In the genomic region with DNA sequence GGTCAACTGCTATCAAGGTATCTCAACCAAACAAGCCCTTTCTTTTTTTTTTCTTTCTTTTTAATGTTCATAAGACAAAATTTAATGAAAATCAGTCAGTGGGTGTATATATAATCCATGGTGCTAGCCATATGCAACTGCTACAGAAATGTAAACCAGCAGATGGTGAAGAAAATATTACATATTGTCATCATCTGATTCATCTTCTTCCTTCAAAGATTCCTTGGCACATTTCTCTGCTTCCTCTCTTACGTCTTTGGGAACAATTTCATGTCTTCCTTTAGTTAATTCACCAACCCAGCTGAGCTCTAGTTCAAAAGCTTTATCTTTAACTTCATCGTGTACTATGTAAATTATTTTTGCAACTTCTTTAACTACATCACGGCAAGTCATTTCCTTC, we compare ENCODE assay signal across 30 mouse cellular contexts. TPM values are rescaled to one million over a fixed set of nuclear protein-coding genes. Genes with fewer than 3 reads are reported as not detected.
DNase-seq lines count a peak whose midpoint lies in the region; ATAC-seq and TF ChIP-seq lines count a peak whose summit lies in the region.
"Had no signal": no experiment of that assay in that cellular context is flagged by ENCODE, and none has a peak within 500 bp of the region (broad histone marks: within the 10 kb centered on the region; RNA-seq: fewer than 3 reads in every experiment).

No protein-coding gene starts in this region.

- no peak overlapping the region for H3K9ac ChIP-seq in forebrain, postnatal 0 days
- no peak overlapping the region for H3K9ac ChIP-seq in forebrain, embryonic 11.5 days (ENCODE audit: low read length)
- no peak overlapping the region for H3K9ac ChIP-seq in intestine, postnatal 0 days (ENCODE audit: low read depth, low read length)
- H3K9ac ChIP-seq: embryonic facial prominence, embryonic 12.5 days; forebrain, embryonic 12.5 days had no signal

- peak; percentile 48; the same call in 1 of the 2 replicates for ATAC-seq in forebrain, postnatal 0 days
- no peak for ATAC-seq in forebrain, embryonic 11.5 days (replicated peaks; ENCODE audit: low FRiP score)
- no peak for ATAC-seq in intestine, postnatal 0 days
- ATAC-seq: activated CD4-positive, CD25-positive, alpha-beta regulatory T cell, adult 4 months; CD4-positive, CD25-positive, alpha-beta regulatory T cell, adult 4 months; forebrain, embryonic 14.5 days; forebrain, embryonic 16.5 days; Patski had no signal

- no peak overlapping the region for H3K4me2 ChIP-seq in forebrain, postnatal 0 days (ENCODE audit: low read depth)
- H3K4me2 ChIP-seq in forebrain, embryonic 11.5 days (ENCODE audit: low read depth, low read length, severe bottlenecking) = no peak overlapping the region
- H3K4me2 ChIP-seq in intestine, postnatal 0 days (replicated peaks; ENCODE audit: low read depth) = no peak overlapping the region
- H3K4me2 ChIP-seq: embryonic facial prominence, embryonic 12.5 days; forebrain, embryonic 12.5 days had no signal

- no peak overlapping the region for H3K4me3 ChIP-seq in forebrain, postnatal 0 days (ENCODE audit: low read depth, low read length)
- no peak overlapping the region for H3K4me3 ChIP-seq in forebrain, embryonic 11.5 days (ENCODE audit: low read depth, low read length)
- H3K4me3 ChIP-seq in intestine, postnatal 0 days (ENCODE audit: low read depth, low read length) = no peak overlapping the region
- H3K4me3 ChIP-seq: embryonic facial prominence, embryonic 10.5 days; embryonic facial prominence, embryonic 12.5 days; forebrain, embryonic 12.5 days had no signal

- DNase-seq in forebrain, postnatal 0 days = peak; percentile 2
- no peak for DNase-seq in forebrain, embryonic 11.5 days (ENCODE audit: low spot score)
- peak; percentile 7 for DNase-seq in layer of hippocampus, adult 9-10 months (ENCODE audit: low spot score)
- DNase-seq in layer of hippocampus, adult 9-11 months = no peak
- peak; percentile 27 for DNase-seq in brain, adult 2 months (ENCODE audit: low read depth, low spot score)
- DNase-seq: adrenal gland, adult 8-10 months; adrenal gland, postnatal 14 days; adrenal gland, postnatal 36 days; B cell, adult 2 months; cerebellum, adult 11 months; cerebellum, adult 18-20 months; cerebellum, adult 8-10 months; cerebellum, adult 9-11 months; cerebellum, postnatal 25 days had no signal

- H3K9me3 ChIP-seq in forebrain, postnatal 0 days (ENCODE audit: low read length) = no peaks in the 10 kb centered on the region
- no peaks in the 10 kb centered on the region for H3K9me3 ChIP-seq in forebrain, embryonic 11.5 days (ENCODE audit: control insufficient read depth, low read length)
- H3K9me3 ChIP-seq in intestine, postnatal 0 days (ENCODE audit: control insufficient read depth) = no peaks in the 10 kb centered on the region
- H3K9me3 ChIP-seq: embryonic facial prominence, embryonic 12.5 days; forebrain, embryonic 12.5 days; G1E had no signal

- TF ChIP-seq CTCF in forebrain, postnatal 0 days (IDR thresholded peaks at IDR 0.05; ENCODE audit: low read depth) = no peak
- no peak for TF ChIP-seq CTCF in intestine, postnatal 0 days (IDR thresholded peaks at IDR 0.05; ENCODE audit: low read depth)

- H3K36me3 ChIP-seq in forebrain, postnatal 0 days (ENCODE audit: insufficient read depth) = no peaks in the 10 kb centered on the region
- no peaks in the 10 kb centered on the region for H3K36me3 ChIP-seq in forebrain, embryonic 11.5 days (ENCODE audit: control insufficient read depth, insufficient read depth, low read length)
- no peaks in the 10 kb centered on the region for H3K36me3 ChIP-seq in intestine, postnatal 0 days (ENCODE audit: control insufficient read depth, insufficient read depth)
- H3K36me3 ChIP-seq: embryonic facial prominence, embryonic 10.5 days; embryonic facial prominence, embryonic 12.5 days; forebrain, embryonic 12.5 days; G1E had no signal

- no peaks in the 10 kb centered on the region for H3K4me1 ChIP-seq in forebrain, postnatal 0 days (ENCODE audit: insufficient read depth)
- H3K4me1 ChIP-seq in forebrain, embryonic 11.5 days (replicated peaks; ENCODE audit: control insufficient read depth, insufficient read depth, low read length) = no peaks in the 10 kb centered on the region
- no peaks in the 10 kb centered on the region for H3K4me1 ChIP-seq in intestine, postnatal 0 days (replicated peaks; ENCODE audit: control insufficient read depth, insufficient read depth, low read length)
- H3K4me1 ChIP-seq: embryonic facial prominence, embryonic 10.5 days; embryonic facial prominence, embryonic 12.5 days; forebrain, embryonic 12.5 days had no signal

- 69% methylated on average over 3 of the region's 3 CpGs for WGBS in forebrain, postnatal 0 days
- 89% methylated on average over 3 of the region's 3 CpGs for WGBS in forebrain, embryonic 11.5 days
- WGBS in intestine, postnatal 0 days = 87% methylated on average over 3 of the region's 3 CpGs

- H3K27me3 ChIP-seq in forebrain, postnatal 0 days (ENCODE audit: insufficient read depth, low read length) = no peaks in the 10 kb centered on the region
- no peaks in the 10 kb centered on the region for H3K27me3 ChIP-seq in forebrain, embryonic 11.5 days (ENCODE audit: control insufficient read depth, insufficient read depth, low read length)
- H3K27me3 ChIP-seq in intestine, postnatal 0 days (replicated peaks; ENCODE audit: control insufficient read depth, insufficient read depth, low read length) = no peaks in the 10 kb centered on the region
- H3K27me3 ChIP-seq: CH12.LX; embryonic facial prominence, embryonic 12.5 days; forebrain, embryonic 12.5 days had no signal

- H3K27ac ChIP-seq in forebrain, postnatal 0 days (ENCODE audit: low read depth, low read length) = no peak overlapping the region
- no peak overlapping the region for H3K27ac ChIP-seq in forebrain, embryonic 11.5 days (ENCODE audit: low read depth, low read length)
- H3K27ac ChIP-seq in intestine, postnatal 0 days (ENCODE audit: low read depth, low read length) = no peak overlapping the region
- H3K27ac ChIP-seq: embryonic facial prominence, embryonic 10.5 days; embryonic facial prominence, embryonic 12.5 days; forebrain, embryonic 12.5 days had no signal

RNA-seq across cellular contexts. Expression of a gene that starts 10.2 kb away (rescaled TPM):
- not detected in 2 replicates for total RNA-seq in forebrain, postnatal 0 days (2014; rRNA removed)
- polyA plus RNA-seq in forebrain, postnatal 0 days (2015; fragmentation: Nextera tagmentation; extraction: Ambion mirVana) = not detected in 2 replicates
- not detected in 2 replicates for polyA plus RNA-seq in forebrain, embryonic 11.5 days (2014; fragmentation: Nextera tagmentation; extraction: Ambion mirVana)
- not detected in 2 replicates for polyA plus RNA-seq in intestine, postnatal 0 days (2015; fragmentation: Nextera tagmentation; extraction: Ambion mirVana)
- total RNA-seq: adrenal gland, adult 18-20 months; adrenal gland, adult 8-10 months; adrenal gland, postnatal 14 days; adrenal gland, postnatal 36 days; CH12.LX had no signal
- polyA plus RNA-seq: activated CD4-positive, CD25-positive, alpha-beta regulatory T cell, adult 4 months; brain, embryonic 14.5 days; CD4-positive, CD25-positive, alpha-beta regulatory T cell, adult 4 months; cortical plate, adult 2 months; embryonic facial prominence, embryonic 10.5 days; embryonic facial prominence, embryonic 12.5 days; forebrain, embryonic 12.5 days; forebrain, embryonic 14.5 days; forebrain, embryonic 16.5 days; frontal cortex, adult 2 months; G1E; Patski had no signal

RNA-seq across cellular contexts. Expression of a gene that starts 12.5 kb away (rescaled TPM):
- total RNA-seq in forebrain, postnatal 0 days (2014; rRNA removed) = not detected in 2 replicates
- not detected in 2 replicates for polyA plus RNA-seq in forebrain, postnatal 0 days (2015; fragmentation: Nextera tagmentation; extraction: Ambion mirVana)
- not detected in 2 replicates for polyA plus RNA-seq in forebrain, embryonic 11.5 days (2014; fragmentation: Nextera tagmentation; extraction: Ambion mirVana)
- polyA plus RNA-seq in intestine, postnatal 0 days (2015; fragmentation: Nextera tagmentation; extraction: Ambion mirVana) = not detected in 2 replicates
- total RNA-seq: adrenal gland, adult 18-20 months; adrenal gland, adult 8-10 months; adrenal gland, postnatal 14 days; adrenal gland, postnatal 36 days; CH12.LX had no signal
- polyA plus RNA-seq: brain, embryonic 14.5 days; CD4-positive, CD25-positive, alpha-beta regulatory T cell, adult 4 months; cortical plate, adult 2 months; embryonic facial prominence, embryonic 10.5 days; embryonic facial prominence, embryonic 12.5 days; forebrain, embryonic 12.5 days; forebrain, embryonic 14.5 days; forebrain, embryonic 16.5 days; frontal cortex, adult 2 months; G1E; Patski had no signal

RNA-seq across cellular contexts. Expression of a gene that starts 28.4 kb away (rescaled TPM):
- total RNA-seq in forebrain, postnatal 0 days (2014; rRNA removed) = not detected in 2 replicates
- polyA plus RNA-seq in forebrain, postnatal 0 days (2015; fragmentation: Nextera tagmentation; extraction: Ambion mirVana) = not detected in 2 replicates
- polyA plus RNA-seq in forebrain, embryonic 11.5 days (2014; fragmentation: Nextera tagmentation; extraction: Ambion mirVana) = not detected in 2 replicates
- polyA plus RNA-seq in intestine, postnatal 0 days (2015; fragmentation: Nextera tagmentation; extraction: Ambion mirVana) = not detected in 2 replicates
- total RNA-seq: adrenal gland, adult 18-20 months; adrenal gland, adult 8-10 months; adrenal gland, postnatal 14 days; adrenal gland, postnatal 36 days; CH12.LX; G1E had no signal
- polyA plus RNA-seq: activated CD4-positive, CD25-positive, alpha-beta regulatory T cell, adult 4 months; brain, embryonic 14.5 days; CD4-positive, CD25-positive, alpha-beta regulatory T cell, adult 4 months; cortical plate, adult 2 months; embryonic facial prominence, embryonic 10.5 days; embryonic facial prominence, embryonic 14.5 days; forebrain, embryonic 12.5 days; forebrain, embryonic 14.5 days; forebrain, embryonic 16.5 days; frontal cortex, adult 2 months; G1E; Patski had no signal

RNA-seq across cellular contexts. Expression of a gene that starts 40.2 kb away (rescaled TPM):
- 51.2 and 71.7 TPM in 2 replicates for total RNA-seq in forebrain, postnatal 0 days (2014; rRNA removed)
- 23.0 and 29.2 TPM in 2 replicates for polyA plus RNA-seq in forebrain, postnatal 0 days (2015; fragmentation: Nextera tagmentation; extraction: Ambion mirVana)
- polyA plus RNA-seq in forebrain, embryonic 11.5 days (2014; fragmentation: Nextera tagmentation; extraction: Ambion mirVana) = 75.3 and 83.6 TPM in 2 replicates
- 2.4 and 2.7 TPM in 2 replicates for polyA plus RNA-seq in intestine, postnatal 0 days (2015; fragmentation: Nextera tagmentation; extraction: Ambion mirVana)

RNA-seq across cellular contexts. Expression of a gene that starts 45.4 kb away (rescaled TPM):
- not detected in 2 replicates for total RNA-seq in forebrain, postnatal 0 days (2014; rRNA removed)
- polyA plus RNA-seq in forebrain, postnatal 0 days (2015; fragmentation: Nextera tagmentation; extraction: Ambion mirVana) = not detected in 2 replicates
- polyA plus RNA-seq in forebrain, embryonic 11.5 days (2014; fragmentation: Nextera tagmentation; extraction: Ambion mirVana) = not detected in 2 replicates
- polyA plus RNA-seq in intestine, postnatal 0 days (2015; fragmentation: Nextera tagmentation; extraction: Ambion mirVana) = not detected in 2 replicates
- total RNA-seq: adrenal gland, adult 18-20 months; adrenal gland, adult 8-10 months; adrenal gland, postnatal 14 days; adrenal gland, postnatal 36 days; CH12.LX had no signal
- polyA plus RNA-seq: activated CD4-positive, CD25-positive, alpha-beta regulatory T cell, adult 4 months; brain, embryonic 14.5 days; CD4-positive, CD25-positive, alpha-beta regulatory T cell, adult 4 months; cortical plate, adult 2 months; embryonic facial prominence, embryonic 10.5 days; embryonic facial prominence, embryonic 12.5 days; embryonic facial prominence, embryonic 14.5 days; forebrain, embryonic 12.5 days; forebrain, embryonic 14.5 days; forebrain, embryonic 16.5 days; frontal cortex, adult 2 months; G1E; Patski had no signal

Comparison
In these comparisons a context has a peak if more than half of its experiments do, and no peak if none do; other contexts are left out.
1. DNase-seq: peak in forebrain, postnatal 0 days (single experiment), layer of hippocampus, adult 9-10 months (single experiment) and brain, adult 2 months (single experiment); none in forebrain, embryonic 11.5 days (single experiment) and layer of hippocampus, adult 9-11 months (single experiment).